Mouse (Mus musculus) CH12.LX (cell line): ENCODE results near the gene Cd34. TPM values are rescaled to one million over a fixed set of nuclear protein-coding genes. Genes with fewer than 3 reads are reported as not detected.

ENCODE experiments used
- DNase-seq: peaks from one replicate; pipeline ENCODE4 v3.0.0-alpha.2; 2013; ENCODE audit errors: extremely low read depth
- H3K27ac ChIP-seq: 2 replicates; pipeline ENCODE4 v1.5.1; 2012; ENCODE audit warnings: low read depth, mild to moderate bottlenecking, control low read depth, moderate library complexity; ENCODE audit not compliant: insufficient read depth
- H3K27me3 ChIP-seq: replicated peaks from 2 replicates; pipeline ENCODE3; 2012; ENCODE audit warnings: inconsistent platforms
- H3K36me3 ChIP-seq, 2 experiments: replicated peaks in 1 of 2; 2 replicates each; pipeline versions ENCODE3 to v1.6.1; 2012; ENCODE audit warnings: inconsistent platforms in 1 of 2, low read length in 1 of 2, mild to moderate bottlenecking in 1 of 2, mixed read lengths in 1 of 2, moderate library complexity in 1 of 2; ENCODE audit not compliant: control insufficient read depth in 1 of 2, insufficient read depth in 1 of 2
- H3K4me1 ChIP-seq, 2 experiments: 2 replicates each; pipeline ENCODE4 v1.6.1; 2012; ENCODE audit warnings: inconsistent platforms in 1 of 2, moderate library complexity in 1 of 2; ENCODE audit not compliant: insufficient read depth in 2 of 2, control insufficient read depth in 1 of 2
- H3K4me2 ChIP-seq: 2 replicates; pipeline ENCODE4 v1.6.1; 2012; ENCODE audit warnings: low read depth, mild to moderate bottlenecking, control low read depth; ENCODE audit not compliant: poor library complexity, insufficient read depth, severe bottlenecking
- H3K4me3 ChIP-seq, 3 experiments: fragments of 150-350 bp in 1 of 3; sonication (generic) in 1 of 3; replicated peaks in 1 of 3; 2 replicates each; pipeline versions ENCODE3 to v1.5.1; 2011 to 2012; ENCODE audit warnings: low read depth in 2 of 3, low read length in 2 of 3, mild to moderate bottlenecking in 2 of 3, moderate library complexity in 2 of 3, control low read depth in 1 of 3, improper control_type of control experiment in 1 of 3, inconsistent platforms in 1 of 3, mixed read lengths in 1 of 3; ENCODE audit not compliant: poor library complexity in 1 of 3
- H3K79me2 ChIP-seq: replicated peaks from 2 replicates; pipeline ENCODE4 v1.6.1; 2012; ENCODE audit warnings: mild to moderate bottlenecking, moderate library complexity; ENCODE audit not compliant: control insufficient read depth, poor library complexity, insufficient read depth, severe bottlenecking; ENCODE audit errors: extremely low read depth
- H3K9ac ChIP-seq: 2 replicates; pipeline ENCODE4 v1.6.1; 2012; ENCODE audit warnings: low read depth, mild to moderate bottlenecking, control low read depth, moderate library complexity; ENCODE audit not compliant: insufficient read depth
- H3K9me3 ChIP-seq: replicated peaks from 2 replicates; pipeline ENCODE3; 2012; ENCODE audit warnings: low read length, inconsistent platforms, mixed read lengths
- CHD1 ChIP-seq: IDR thresholded peaks from 2 replicates; pipeline ENCODE4 v1.6.1; 2012; ENCODE audit warnings: low read depth, low read length, improper control_type of control experiment, inconsistent platforms
- CHD2 ChIP-seq: IDR thresholded peaks from 2 replicates; pipeline ENCODE4 v1.6.1; 2011; ENCODE audit warnings: low read length, improper control_type of control experiment
- CTCF ChIP-seq, 2 experiments: IDR thresholded peaks in 1 of 2; conservative IDR thresholded peaks in 1 of 2; 2 replicates each; pipeline ENCODE4 v1.5.1; 2011 to 2012; ENCODE audit warnings: low read depth in 2 of 2, low read length in 2 of 2, improper control_type of control experiment in 1 of 2, inconsistent platforms in 1 of 2, mild to moderate bottlenecking in 1 of 2, moderate library complexity in 1 of 2
- E2F4 ChIP-seq: IDR thresholded peaks from 2 replicates; pipeline ENCODE4 v1.6.1; 2011; ENCODE audit warnings: low read depth, low read length, improper control_type of control experiment; ENCODE audit not compliant: insufficient replicate concordance
- ELF1 ChIP-seq: IDR thresholded peaks from 2 replicates; pipeline ENCODE4 v1.6.1; 2014; ENCODE audit warnings: low read depth, mild to moderate bottlenecking, inconsistent platforms, low read length, improper control_type of control experiment
- EP300 ChIP-seq: IDR thresholded peaks from 2 replicates; pipeline ENCODE4 v1.6.1; 2011; ENCODE audit warnings: low read length, improper control_type of control experiment
- HCFC1 ChIP-seq: IDR thresholded peaks from 2 replicates; pipeline ENCODE4 v1.6.1; 2012; ENCODE audit warnings: low read depth, mild to moderate bottlenecking, inconsistent platforms, low read length, improper control_type of control experiment
- IRF4 ChIP-seq: IDR thresholded peaks from 2 replicates; pipeline ENCODE4 v1.6.1; 2014; ENCODE audit warnings: low read depth, mild to moderate bottlenecking, inconsistent platforms, low read length, improper control_type of control experiment
- MAFK ChIP-seq: IDR thresholded peaks from 2 replicates; pipeline ENCODE4 v1.6.1; 2011; ENCODE audit warnings: low read length, improper control_type of control experiment; ENCODE audit not compliant: insufficient replicate concordance
- MAX ChIP-seq: IDR thresholded peaks from 2 replicates; pipeline ENCODE4 v1.6.1; 2011; ENCODE audit warnings: low read length, improper control_type of control experiment
- MXI1 ChIP-seq: IDR thresholded peaks from 2 replicates; pipeline ENCODE4 v1.6.1; 2011; ENCODE audit warnings: mild to moderate bottlenecking, low read depth, low read length, improper control_type of control experiment
- NELFE ChIP-seq: IDR thresholded peaks from 2 replicates; pipeline ENCODE4 v1.6.1; 2011; ENCODE audit warnings: low read depth, low read length, improper control_type of control experiment
- PAX5 ChIP-seq: IDR thresholded peaks from 2 replicates; pipeline ENCODE4 v1.6.1; 2012; ENCODE audit warnings: low read length, inconsistent platforms, mixed read lengths
- POLR2A ChIP-seq: IDR thresholded peaks from 2 replicates; pipeline ENCODE4 v1.6.1; 2011; ENCODE audit warnings: low read depth, mild to moderate bottlenecking, improper control_type of control experiment, low read length
- TBP ChIP-seq: conservative IDR thresholded peaks from 2 replicates; pipeline ENCODE4 v1.6.1; 2011; ENCODE audit warnings: low read depth, low read length, improper control_type of control experiment
- UBTF ChIP-seq: IDR thresholded peaks from 2 replicates; pipeline ENCODE4 v1.6.1; 2012; ENCODE audit warnings: low read depth, mild to moderate bottlenecking, inconsistent platforms, low read length, improper control_type of control experiment, moderate library complexity
- USF1 ChIP-seq: IDR thresholded peaks from 2 replicates; pipeline ENCODE4 v1.6.1; 2014; ENCODE audit warnings: low read depth, mild to moderate bottlenecking, inconsistent platforms, low read length, improper control_type of control experiment
- USF2 ChIP-seq: conservative IDR thresholded peaks from 2 replicates; pipeline ENCODE4 v1.6.1; 2011; ENCODE audit warnings: low read depth, low read length, improper control_type of control experiment
- ZC3H11A ChIP-seq: IDR thresholded peaks from 2 replicates; pipeline ENCODE4 v1.6.1; 2012; ENCODE audit warnings: low read depth, mild to moderate bottlenecking, inconsistent platforms, low read length, improper control_type of control experiment
- ZKSCAN1 ChIP-seq: IDR thresholded peaks from 2 replicates; pipeline ENCODE4 v1.6.1; 2012; ENCODE audit warnings: low read depth, inconsistent platforms, low read length, improper control_type of control experiment, borderline replicate concordance
- ZMIZ1 ChIP-seq: IDR thresholded peaks from 2 replicates; pipeline ENCODE4 v1.6.1; 2012; ENCODE audit warnings: low read depth, mild to moderate bottlenecking, inconsistent platforms, low read length, improper control_type of control experiment
- dilution Hi-C: fragments of 300-500 bp; cut with MboI; formaldehyde crosslinking; loops from 2 replicates; pipeline ENCODE4 v1.14.3; 2020; ENCODE audit warnings: low sequenced_read_pairs; ENCODE audit not compliant: extremely low pct_unique_long_range_greater_than_20kb, extremely low pct_ligation_motif_present
- in situ Hi-C: fragments of 300-500 bp; cut with MboI; formaldehyde crosslinking; loops from 3 replicates; pipeline ENCODE4 v1.14.3; 2019; ENCODE audit warnings: low sequenced_read_pairs, low pct_ligation_motif_present, low pct_unique_long_range_greater_than_20kb, mixed read lengths
- polyA plus RNA-seq: library from polyadenylated mRNA; unstranded; fragments of >175 nt; gene quantifications from 2 replicates; pipeline ENCODE4 v1.2.1, GENCODE M21; 2012; ENCODE audit warnings: low read depth; ENCODE audit not compliant: insufficient read length
- total RNA-seq, 2 experiments: library from RNA; depleted of rRNA; stranded (reverse); fragments of 300-350 nt in 1 of 2; fragments of >200 nt in 1 of 2; gene quantifications; 2 replicates each; pipeline ENCODE4 v1.2.3; 2012 to 2014

Gene Cd34
- total and polyA plus RNA-seq, 3 experiments: not detected

DNA sequence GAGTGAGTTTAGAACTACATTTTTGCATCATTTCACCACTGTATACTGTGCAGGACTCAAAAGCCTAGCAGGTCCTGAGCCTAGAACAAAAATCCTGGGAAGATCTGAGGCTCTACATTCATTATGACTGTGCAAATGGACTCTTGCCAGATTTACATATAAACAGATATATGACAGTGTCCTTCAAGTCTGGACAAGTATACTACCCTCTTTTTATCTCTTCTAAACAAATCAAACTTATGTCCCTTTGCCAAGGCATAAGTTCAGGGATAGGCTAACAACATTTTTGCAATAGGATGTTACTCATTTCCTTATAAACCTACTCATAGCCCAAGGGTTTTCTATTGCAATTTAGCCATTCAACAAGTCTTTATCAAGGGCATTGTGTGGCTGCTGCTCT, 24.1 kb downstream of the Cd34 start:
- no peaks in the 10 kb centered on the region for H3K27me3 ChIP-seq
- no peaks in the 10 kb centered on the region for H3K9me3 ChIP-seq
- dilution Hi-C loops (no loop called here), in situ Hi-C loops (loop anchor here (25.0 kb wide), 1 partner anchor 350 kb away; the partner anchor contains the start of gene Plxna2)
- H3K9ac ChIP-seq: no peak overlapping the region
- no peak for DNase-seq
- H3K4me2 ChIP-seq: no peak overlapping the region
- H3K4me1 ChIP-seq: peaks cover 0 to 15% of the 10 kb centered on the region in 2 experiments; a peak in 2 of 4 replicates
- no peak overlapping the region for H3K4me3 ChIP-seq
- TF ChIP-seq EP300: no peak
- TF ChIP-seq ZKSCAN1: no peak
- no peak for TF ChIP-seq USF1
- no peak for TF ChIP-seq PAX5
- no peak for TF ChIP-seq NELFE
- TF ChIP-seq IRF4: no peak
- no peak for TF ChIP-seq USF2
- no peak for TF ChIP-seq MAX
- TF ChIP-seq E2F4: no peak
- TF ChIP-seq CTCF (conservative IDR thresholded peaks at IDR 0.05 in 1 of 2, IDR thresholded peaks at IDR 0.05 in 1 of 2; ENCODE audit: low read depth in 2 of 2, low read length in 2 of 2): no peak
- no peak for TF ChIP-seq ELF1
- TF ChIP-seq TBP: no peak
- TF ChIP-seq CHD1: no peak
- no peak for TF ChIP-seq UBTF
- TF ChIP-seq ZC3H11A: no peak
- no peak for TF ChIP-seq CHD2
- TF ChIP-seq MXI1: no peak
- no peak for TF ChIP-seq HCFC1
- TF ChIP-seq POLR2A: no peak
- H3K36me3 ChIP-seq: no peaks in the 10 kb centered on the region
- H3K27ac ChIP-seq: no peak overlapping the region
- H3K79me2 ChIP-seq: no peaks in the 10 kb centered on the region

DNA sequence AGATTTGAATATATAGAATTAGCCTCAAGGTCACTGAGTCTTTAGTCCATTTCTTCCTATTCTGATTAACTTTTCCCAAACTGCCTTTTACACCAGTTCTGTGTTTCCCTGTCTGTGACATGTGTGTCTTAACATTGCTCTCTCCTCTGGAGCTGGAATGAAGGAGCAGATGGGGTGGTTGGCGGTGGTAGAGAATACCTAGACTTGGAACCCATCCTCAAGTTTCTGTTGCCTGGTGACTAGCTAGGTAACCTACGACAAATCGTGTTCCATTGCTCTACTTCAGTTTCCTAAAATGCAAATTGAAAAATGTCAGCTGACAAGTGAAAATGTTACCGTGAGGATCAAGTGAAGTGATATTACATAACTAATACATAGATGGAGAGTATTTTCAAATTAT, 33.4 kb downstream of the Cd34 start:
- Histone ChIP-seq H3K79me2 (no peaks in the 10 kb centered on the region), H3K9ac (no peak overlapping the region), H3K4me3 (no peak overlapping the region), H3K36me3 (no peaks in the 10 kb centered on the region), H3K4me1 (peaks cover 0 to 19% of the 10 kb centered on the region in 2 experiments; a peak in 2 of 4 replicates), H3K27me3 (no peaks in the 10 kb centered on the region), H3K4me2 (no peak overlapping the region), H3K27ac (no peak overlapping the region), H3K9me3 (no peaks in the 10 kb centered on the region)
- dilution Hi-C loops (no loop called here), in situ Hi-C loops (loop anchor here (25.0 kb wide), 1 partner anchor 360 kb away; the partner anchor contains the start of gene Plxna2)
- TF ChIP-seq ZMIZ1 (no peak), ZC3H11A (no peak), MAFK (no peak)
- no peak for DNase-seq
